Mouse (Mus musculus) limb, embryonic 13.5 days (tissue): ENCODE measurements around the gene Abhd6. TPM values are rescaled to one million over a fixed set of nuclear protein-coding genes. Genes with fewer than 3 reads are reported as not detected.

Experiments used
- polyA plus RNA-seq: library from polyadenylated mRNA; unstranded; fragments of >200 nt; fragmentation: Nextera tagmentation; extraction: Ambion mirVana; gene quantifications from 2 replicates; pipeline ENCODE4 v1.2.1, GENCODE M21; 2015

The Abhd6 gene
- polyA plus RNA-seq, 1 experiment from 2014 or later = 19.8 TPM

Other genes with a start within 250 kb of the Abhd6 start
- gene Gm26661, start 211.3 kb upstream of the Abhd6 start, polyA plus RNA-seq = not detected in 2 replicates
- 44.2 and 45.3 TPM in 2 replicates for gene Flnb, start 184.9 kb upstream of the Abhd6 start, polyA plus RNA-seq
- not detected in 2 replicates for gene Gm45521, start 45.6 kb upstream of the Abhd6 start, polyA plus RNA-seq
- gene Dnase1l3, start 8.3 kb upstream of the Abhd6 start, polyA plus RNA-seq = 0.10 and 0.17 TPM in 2 replicates
- 53.7 and 55.8 TPM in 2 replicates for gene Rpp14, start 77.5 kb downstream of the Abhd6 start, polyA plus RNA-seq
- gene Pxk, start 95.3 kb downstream of the Abhd6 start, polyA plus RNA-seq = 30.1 and 31.5 TPM in 2 replicates
- 206 and 208 TPM in 2 replicates for gene Pdhb, start 170.1 kb downstream of the Abhd6 start, polyA plus RNA-seq
- 7.8 and 11.5 TPM in 2 replicates for gene Kctd6, start 211.2 kb downstream of the Abhd6 start, polyA plus RNA-seq